Mouse (Mus musculus) midbrain, postnatal 0 days (tissue): Measurements from ENCODE around the gene Abca13. TPM values are rescaled to one million over a fixed set of nuclear protein-coding genes. Genes with fewer than 3 reads are reported as not detected.

Experiments
- ATAC-seq: fragments of 200-750 bp; cut with Nextera tagmentation; 2 replicates; pipeline ENCODE4 v1.8.0; 2017; ENCODE audit warnings: moderate number of reproducible peaks, mild to moderate bottlenecking, moderate TSS enrichment, moderate library complexity; ENCODE audit not compliant: low FRiP score
- DNase-seq: peaks from one replicate; pipeline ENCODE4 v3.0.0-alpha.2; 2015; ENCODE audit warnings: low spot score
- H3K27ac ChIP-seq: fragments of 300-500 bp; sonication (generic); 2 replicates; pipeline ENCODE4 v1.5.1; 2014; ENCODE audit warnings: low read depth, mild to moderate bottlenecking, low read length, mixed read lengths
- H3K27me3 ChIP-seq: fragments of 300-500 bp; sonication (generic); 2 replicates; pipeline ENCODE4 v1.6.1; 2014; ENCODE audit warnings: low read length, control low read depth, mixed read lengths; ENCODE audit not compliant: insufficient read depth
- H3K36me3 ChIP-seq: fragments of 300-500 bp; sonication (generic); 2 replicates; pipeline ENCODE4 v1.6.1; 2014; ENCODE audit warnings: low read length, control low read depth, mixed read lengths; ENCODE audit not compliant: insufficient read depth
- H3K4me1 ChIP-seq: fragments of 300-500 bp; sonication (generic); 2 replicates; pipeline ENCODE4 v1.6.1; 2014; ENCODE audit warnings: mild to moderate bottlenecking, control low read depth, antibody characterized with exemption, low read length, mixed read lengths; ENCODE audit not compliant: insufficient read depth
- H3K4me2 ChIP-seq: fragments of 300-500 bp; sonication (generic); 2 replicates; pipeline ENCODE4 v1.6.1; 2014; ENCODE audit warnings: low read depth, mild to moderate bottlenecking, low read length, mixed read lengths; ENCODE audit not compliant: poor library complexity, severe bottlenecking
- H3K4me3 ChIP-seq: fragments of 300-500 bp; sonication (generic); 2 replicates; pipeline ENCODE4 v1.5.1; 2014; ENCODE audit warnings: low read depth, mild to moderate bottlenecking, low read length, moderate library complexity
- H3K9ac ChIP-seq: fragments of 300-500 bp; sonication (generic); replicated peaks from 2 replicates; pipeline ENCODE4 v1.6.1; 2014; ENCODE audit warnings: mild to moderate bottlenecking, low read length, moderate library complexity, mixed read lengths; ENCODE audit not compliant: poor library complexity, severe bottlenecking
- H3K9me3 ChIP-seq: fragments of 300-500 bp; sonication (generic); 2 replicates; pipeline ENCODE4 v1.6.1; 2016; ENCODE audit warnings: low read length, control low read depth
- CTCF ChIP-seq: IDR thresholded peaks from 2 replicates; pipeline ENCODE4 v1.5.1; 2016; ENCODE audit warnings: antibody characterized with exemption, mild to moderate bottlenecking
- WGBS: fragments of 180-500 bp; shearing (Covaris S2); extraction: QIAGEN DNeasy Blood & Tissue Kit; methylation state at CpG from one replicate; pipeline ENCODE4 v1.1.7; 2014; 5-methylcytosine and 5-hydroxymethylcytosine counted together
- polyA plus RNA-seq: library from polyadenylated mRNA; unstranded; fragments of >200 nt; fragmentation: Nextera tagmentation; extraction: Ambion mirVana; gene quantifications from 2 replicates; pipeline ENCODE4 v1.2.1, GENCODE M21; 2015
- total RNA-seq: library from RNA; depleted of rRNA; stranded (reverse); fragments of >200 nt; gene quantifications from 2 replicates; pipeline ENCODE4 v1.2.3, GENCODE M21; 2014

Gene Abca13
- total and polyA plus RNA-seq, 2 experiments from 2014 or later = 0.01 to 0.05 TPM

GRCm38 (mm10) chr11:9574894-9575293, 383.2 kb downstream of the Abca13 start:
- H3K4me3 ChIP-seq = no peak overlapping the region
- no peak overlapping the region for H3K4me2 ChIP-seq
- 34% methylated on average over 4 of the region's 4 CpGs for WGBS
- DNase-seq (no peak), ATAC-seq (no peak)
- no peaks in the 10 kb centered on the region for H3K27me3 ChIP-seq
- no peak overlapping the region for H3K27ac ChIP-seq
- no peak overlapping the region for H3K9ac ChIP-seq
- H3K36me3 ChIP-seq = no peaks in the 10 kb centered on the region
- H3K4me1 ChIP-seq = no peaks in the 10 kb centered on the region
- no peak for TF ChIP-seq CTCF
- H3K9me3 ChIP-seq = no peaks in the 10 kb centered on the region

- Histone ChIP-seq H3K4me2 (no peak overlapping the region), H3K36me3 (no peaks in the 10 kb centered on the region), H3K4me1 (no peaks in the 10 kb centered on the region), H3K9me3 (no peaks in the 10 kb centered on the region), H3K4me3 (no peak overlapping the region), H3K27me3 (no peaks in the 10 kb centered on the region), H3K27ac (no peak overlapping the region), H3K9ac (no peak overlapping the region)
- TF ChIP-seq CTCF = no peak
- DNase-seq = no peak
- no peak for ATAC-seq
- WGBS = 32% methylated on average over 1 of the region's 1 CpGs
Observed at GRCm38 (mm10) chr11:9591757-9592316, 400.1 kb downstream of the Abca13 start.

GRCm38 (mm10) chr11:9597299-9597698, 405.6 kb downstream of the Abca13 start:
- H3K4me3 ChIP-seq = no peak overlapping the region
- H3K4me2 ChIP-seq = no peak overlapping the region
- H3K9me3 ChIP-seq = no peaks in the 10 kb centered on the region
- no peak overlapping the region for H3K9ac ChIP-seq
- WGBS = 86% methylated on average over 2 of the region's 2 CpGs
- DNase-seq (no peak), ATAC-seq (no peak)
- no peaks in the 10 kb centered on the region for H3K27me3 ChIP-seq
- no peak overlapping the region for H3K27ac ChIP-seq
- no peaks in the 10 kb centered on the region for H3K4me1 ChIP-seq
- no peak for TF ChIP-seq CTCF
- no peaks in the 10 kb centered on the region for H3K36me3 ChIP-seq

- H3K9ac ChIP-seq = no peak overlapping the region
- no peak overlapping the region for H3K4me3 ChIP-seq
- no peak for TF ChIP-seq CTCF
- no peak overlapping the region for H3K27ac ChIP-seq
- H3K27me3 ChIP-seq = no peaks in the 10 kb centered on the region
- H3K36me3 ChIP-seq = no peaks in the 10 kb centered on the region
- WGBS = 89% methylated on average over 3 of the region's 3 CpGs
- no peaks in the 10 kb centered on the region for H3K9me3 ChIP-seq
- no peak for DNase-seq
- no peak overlapping the region for H3K4me2 ChIP-seq
- H3K4me1 ChIP-seq = no peaks in the 10 kb centered on the region
- ATAC-seq = no peak
Observed at GRCm38 (mm10) chr11:9601096-9601495, 409.4 kb downstream of the Abca13 start.

GRCm38 (mm10) chr11:9602137-9602536, 410.4 kb downstream of the Abca13 start:
- no peak overlapping the region for H3K4me2 ChIP-seq

GRCm38 (mm10) chr11:9608249-9608648, 416.5 kb downstream of the Abca13 start:
- Histone ChIP-seq H3K36me3 (no peaks in the 10 kb centered on the region), H3K4me3 (no peak overlapping the region), H3K9ac (no peak overlapping the region), H3K9me3 (no peaks in the 10 kb centered on the region), H3K4me2 (no peak overlapping the region), H3K27ac (no peak overlapping the region), H3K4me1 (no peaks in the 10 kb centered on the region), H3K27me3 (no peaks in the 10 kb centered on the region)
- ATAC-seq = no peak
- no peak for DNase-seq
- no peak for TF ChIP-seq CTCF

More at GRCm38 (mm10) chr11:9602137-9602536, 410.4 kb downstream of the Abca13 start:
- Histone ChIP-seq H3K9ac (no peak overlapping the region), H3K4me1 (no peaks in the 10 kb centered on the region), H3K27me3 (no peaks in the 10 kb centered on the region), H3K36me3 (no peaks in the 10 kb centered on the region), H3K9me3 (no peaks in the 10 kb centered on the region), H3K27ac (no peak overlapping the region), H3K4me3 (no peak overlapping the region)
- DNase-seq (no peak), ATAC-seq (no peak)
- no peak for TF ChIP-seq CTCF
- 87% methylated on average over 4 of the region's 4 CpGs for WGBS
